Mouse (Mus musculus): ENCODE measurements at regions not wholly inside any gene's neighbourhood (a gene's known extent, or its start where the extent isn't known, plus 50 kb on each side); places are given as distances from the start of the nearest gene placed in this dataset.

DNA sequence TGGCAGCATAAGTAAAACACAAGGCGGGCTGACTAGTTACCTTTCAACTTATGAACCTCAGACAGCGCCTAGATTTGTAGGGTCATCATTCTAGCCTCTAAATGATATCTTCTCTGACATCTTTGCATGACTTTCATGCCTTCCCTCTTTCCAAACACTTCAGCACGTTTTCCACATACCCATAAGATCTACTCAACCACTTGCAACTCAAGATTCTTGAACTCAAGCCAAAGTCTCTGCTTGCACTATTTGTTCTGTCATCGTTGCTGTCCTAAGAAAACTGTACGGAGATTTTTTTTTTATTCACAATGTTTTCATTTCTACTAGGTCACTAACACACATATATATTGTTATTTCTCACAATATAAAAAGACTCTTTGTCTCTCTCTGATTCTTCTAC, 150.8 kb upstream of the Lsm8 start:
- H3K9ac ChIP-seq (ENCODE audit: low read depth, low read length), result no peak overlapping the region
- no peaks in the 10 kb centered on the region for H3K27me3 ChIP-seq (replicated peaks; ENCODE audit: control insufficient read depth, insufficient read depth, low read length)
- 74% methylated on average over 5 of the region's 5 CpGs for WGBS
- H3K4me3 ChIP-seq (ENCODE audit: low read length), result no peak overlapping the region
- ATAC-seq, result no peak
- no peaks in the 10 kb centered on the region; the same call in 1 of the 2 replicates for H3K4me1 ChIP-seq (ENCODE audit: control insufficient read depth, insufficient read depth, low read depth, low read length)
- H3K9me3 ChIP-seq (ENCODE audit: control insufficient read depth, low read length), result no peaks in the 10 kb centered on the region
- H3K27ac ChIP-seq (ENCODE audit: low read depth, low read length), result no peak overlapping the region
- no peaks in the 10 kb centered on the region for H3K36me3 ChIP-seq (ENCODE audit: control insufficient read depth, insufficient read depth, low read length)
- no peak overlapping the region for H3K4me2 ChIP-seq (ENCODE audit: low read length)

DNA sequence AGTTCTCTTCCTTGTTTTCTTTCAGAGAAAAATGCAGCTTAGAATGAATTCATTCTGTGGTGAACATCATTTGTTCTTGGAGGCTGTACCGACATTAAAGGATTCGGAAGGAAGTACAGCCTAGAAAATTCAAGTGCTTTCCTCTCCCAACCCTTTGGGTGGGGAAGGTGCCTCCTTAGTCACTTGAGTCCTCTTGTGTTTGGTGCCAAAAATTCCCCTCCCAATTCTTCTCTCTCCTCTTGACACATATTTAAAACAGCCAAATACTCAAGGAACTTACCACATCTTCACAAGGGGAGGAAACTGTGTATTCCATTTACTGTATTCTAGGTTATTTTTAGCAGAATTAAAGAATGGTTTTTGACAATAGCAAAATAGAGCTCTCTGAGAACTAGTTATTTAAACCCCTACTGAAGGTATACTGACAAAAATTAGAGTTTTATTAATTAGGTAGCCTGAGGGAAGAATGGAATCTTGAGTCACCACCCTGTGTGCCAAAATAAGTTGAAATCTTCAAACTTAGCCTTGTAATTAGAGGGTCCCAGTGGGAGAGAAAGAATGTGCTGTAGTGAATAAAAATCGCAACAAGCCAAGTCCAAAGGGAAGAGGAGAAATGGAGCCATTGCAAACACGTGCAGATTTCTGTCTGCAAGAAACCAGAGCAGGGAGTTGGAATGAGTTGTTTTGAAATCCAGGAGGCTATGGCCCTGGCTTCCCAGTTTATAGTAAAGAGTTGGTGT, 149.2 kb upstream of the Lsm8 start:
- no peaks in the 10 kb centered on the region; the same call in 1 of the 2 replicates for H3K4me1 ChIP-seq (ENCODE audit: control insufficient read depth, insufficient read depth, low read depth, low read length)
- H3K9ac ChIP-seq (ENCODE audit: low read depth, low read length), result no peak overlapping the region
- no peak for ATAC-seq
- H3K27ac ChIP-seq (ENCODE audit: low read depth, low read length), result no peak overlapping the region
- no peak overlapping the region for H3K4me2 ChIP-seq (ENCODE audit: low read length)
- no peaks in the 10 kb centered on the region for H3K27me3 ChIP-seq (replicated peaks; ENCODE audit: control insufficient read depth, insufficient read depth, low read length)
- no peak overlapping the region for H3K4me3 ChIP-seq (ENCODE audit: low read length)
- WGBS, result 39% methylated on average over 4 of the region's 4 CpGs
- H3K9me3 ChIP-seq (ENCODE audit: control insufficient read depth, low read length), result no peaks in the 10 kb centered on the region
- no peaks in the 10 kb centered on the region for H3K36me3 ChIP-seq (ENCODE audit: control insufficient read depth, insufficient read depth, low read length)

DNA sequence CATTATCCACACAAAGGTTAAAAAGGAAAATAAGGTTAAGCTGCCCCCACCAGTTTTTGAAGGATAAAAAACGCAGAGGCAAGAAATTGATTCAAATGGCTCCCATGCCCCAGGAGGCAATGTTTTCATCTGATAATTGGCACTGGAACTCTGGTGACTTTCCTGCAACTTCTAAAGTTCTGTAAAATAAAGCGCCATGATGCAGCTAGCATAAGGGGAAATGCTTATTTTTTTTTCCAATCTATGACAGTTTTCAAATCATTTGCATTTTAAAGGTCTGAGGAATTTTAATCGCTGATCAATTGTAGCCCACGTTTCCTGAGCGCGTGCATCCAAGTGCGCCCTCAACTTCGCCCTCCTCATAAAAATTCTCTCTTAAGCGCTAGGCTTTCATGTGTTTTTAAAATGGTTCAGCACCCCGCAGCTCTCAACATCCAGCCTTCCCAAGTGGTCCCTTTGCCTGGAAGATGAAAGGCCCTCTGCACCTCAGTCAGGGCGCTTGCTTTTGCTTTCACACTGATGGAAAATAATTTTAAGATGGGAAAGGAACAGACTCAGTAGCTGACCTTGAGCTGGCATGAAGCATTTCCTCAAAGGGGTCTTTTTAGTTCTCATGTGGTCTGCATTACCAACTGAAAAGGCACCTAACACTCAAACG, 148.5 kb upstream of the Lsm8 start:
- H3K9ac ChIP-seq (ENCODE audit: low read depth, low read length), result no peak overlapping the region
- WGBS, result 15% methylated on average over 12 of the region's 12 CpGs
- H3K36me3 ChIP-seq (ENCODE audit: control insufficient read depth, insufficient read depth, low read length), result no peaks in the 10 kb centered on the region
- H3K4me3 ChIP-seq (ENCODE audit: low read length), result no peak overlapping the region
- H3K4me2 ChIP-seq (ENCODE audit: low read length), result 0 out of 2 replicates have a peak overlapping the region, but pooled peaks have one; percentile 5
- H3K27me3 ChIP-seq (replicated peaks; ENCODE audit: control insufficient read depth, insufficient read depth, low read length), result no peaks in the 10 kb centered on the region
- no peaks in the 10 kb centered on the region for H3K9me3 ChIP-seq (ENCODE audit: control insufficient read depth, low read length)
- no peak overlapping the region for H3K27ac ChIP-seq (ENCODE audit: low read depth, low read length)
- ATAC-seq, result no peak
- H3K4me1 ChIP-seq (ENCODE audit: control insufficient read depth, insufficient read depth, low read depth, low read length), result no peaks in the 10 kb centered on the region; the same call in 1 of the 2 replicates

DNA sequence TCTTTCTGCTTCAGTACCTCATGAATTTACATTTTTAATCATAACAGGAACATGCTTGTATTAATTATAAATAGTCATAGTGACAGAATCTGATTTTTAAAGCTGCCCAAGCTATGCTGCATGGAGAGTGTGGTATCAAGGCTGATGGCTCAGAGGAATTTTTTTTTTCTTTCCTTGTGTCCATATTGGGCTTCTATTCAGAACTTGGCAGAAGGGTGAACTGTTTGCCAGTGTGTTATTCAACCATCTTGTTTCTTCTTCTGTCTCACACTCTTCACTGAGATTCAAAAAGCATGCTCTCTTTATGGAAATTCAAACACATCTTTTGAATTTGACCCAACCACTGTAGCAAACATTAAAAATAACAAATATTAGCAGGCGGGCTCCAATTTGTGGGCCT, 137.6 kb upstream of the Lsm8 start:
- Histone ChIP-seq H3K9ac (ENCODE audit: low read depth, low read length) (no peak overlapping the region), H3K4me1 (ENCODE audit: control insufficient read depth, insufficient read depth, low read depth, low read length) (no peaks in the 10 kb centered on the region), H3K27me3 (replicated peaks; ENCODE audit: control insufficient read depth, insufficient read depth, low read length) (no peaks in the 10 kb centered on the region), H3K27ac (ENCODE audit: low read depth, low read length) (no peak overlapping the region), H3K4me2 (ENCODE audit: low read length) (no peak overlapping the region), H3K4me3 (ENCODE audit: low read length) (no peak overlapping the region), H3K9me3 (ENCODE audit: control insufficient read depth, low read length) (no peaks in the 10 kb centered on the region), H3K36me3 (ENCODE audit: control insufficient read depth, insufficient read depth, low read length) (no peaks in the 10 kb centered on the region)
- WGBS, result 86% methylated on average over 1 of the region's 1 CpGs
- no peak for ATAC-seq

DNA sequence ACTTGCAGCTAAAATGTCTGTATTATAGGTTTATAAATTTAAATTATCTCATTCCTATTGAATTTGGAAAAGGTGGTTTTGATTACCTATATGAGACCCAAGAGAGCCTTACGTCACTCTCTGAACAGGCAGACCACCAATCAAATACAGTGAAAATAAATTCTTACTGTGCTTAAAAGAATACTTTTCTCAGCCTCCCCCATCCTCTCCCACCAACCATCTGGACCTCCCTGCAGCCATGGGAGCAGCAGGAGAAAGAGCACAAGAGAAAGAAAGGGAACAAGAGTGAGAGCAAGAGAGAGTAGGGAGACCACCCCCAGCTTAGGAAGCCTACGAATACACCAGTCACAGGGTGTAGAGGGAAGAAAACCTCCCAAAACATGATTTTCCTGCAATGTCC, 99.5 kb upstream of the Lsm8 start:
- H3K9ac ChIP-seq (ENCODE audit: low read depth, low read length), result no peak overlapping the region
- H3K27ac ChIP-seq (ENCODE audit: low read depth, low read length), result no peak overlapping the region
- H3K4me1 ChIP-seq (ENCODE audit: control insufficient read depth, insufficient read depth, low read depth, low read length), result no peaks in the 10 kb centered on the region
- H3K4me3 ChIP-seq (ENCODE audit: low read length), result no peak overlapping the region
- H3K36me3 ChIP-seq (ENCODE audit: control insufficient read depth, insufficient read depth, low read length), result no peaks in the 10 kb centered on the region
- 71% methylated on average over 2 of the region's 2 CpGs for WGBS
- no peak overlapping the region for H3K4me2 ChIP-seq (ENCODE audit: low read length)
- H3K27me3 ChIP-seq (replicated peaks; ENCODE audit: control insufficient read depth, insufficient read depth, low read length), result no peaks in the 10 kb centered on the region
- ATAC-seq, result no peak
- H3K9me3 ChIP-seq (ENCODE audit: control insufficient read depth, low read length), result peaks cover 3% of the 10 kb centered on the region; the same call in 1 of the 2 replicates

DNA sequence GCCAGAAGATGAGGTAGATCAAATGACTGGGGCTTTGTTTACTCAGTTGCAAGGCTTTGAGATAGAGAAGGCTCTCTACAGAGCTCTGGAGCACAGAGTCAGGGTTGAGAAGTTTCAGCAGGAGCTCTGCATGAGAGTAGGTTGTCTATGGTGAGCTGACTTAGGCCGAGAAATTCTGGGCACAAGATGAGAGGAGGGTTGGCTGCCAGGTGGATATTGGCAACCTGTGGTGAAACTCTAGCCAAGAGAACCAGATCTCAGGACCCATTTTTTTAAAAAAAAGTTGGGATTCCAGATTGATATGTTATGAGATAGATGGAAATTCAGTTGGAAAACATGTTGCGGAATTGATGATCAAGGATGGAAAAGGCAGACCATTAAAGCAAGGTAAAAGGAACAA, 83.8 kb upstream of the Lsm8 start:
- no peak for ATAC-seq
- H3K4me1 ChIP-seq (ENCODE audit: control insufficient read depth, insufficient read depth, low read depth, low read length), result no peaks in the 10 kb centered on the region
- no peak overlapping the region for H3K4me2 ChIP-seq (ENCODE audit: low read length)
- H3K27ac ChIP-seq (ENCODE audit: low read depth, low read length), result no peak overlapping the region
- no peaks in the 10 kb centered on the region for H3K36me3 ChIP-seq (ENCODE audit: control insufficient read depth, insufficient read depth, low read length)
- no peak overlapping the region for H3K4me3 ChIP-seq (ENCODE audit: low read length)
- H3K9me3 ChIP-seq (ENCODE audit: control insufficient read depth, low read length), result no peaks in the 10 kb centered on the region
- WGBS, result 85% methylated on average over 2 of the region's 2 CpGs
- H3K27me3 ChIP-seq (replicated peaks; ENCODE audit: control insufficient read depth, insufficient read depth, low read length), result no peaks in the 10 kb centered on the region
- H3K9ac ChIP-seq (ENCODE audit: low read depth, low read length), result no peak overlapping the region

DNA sequence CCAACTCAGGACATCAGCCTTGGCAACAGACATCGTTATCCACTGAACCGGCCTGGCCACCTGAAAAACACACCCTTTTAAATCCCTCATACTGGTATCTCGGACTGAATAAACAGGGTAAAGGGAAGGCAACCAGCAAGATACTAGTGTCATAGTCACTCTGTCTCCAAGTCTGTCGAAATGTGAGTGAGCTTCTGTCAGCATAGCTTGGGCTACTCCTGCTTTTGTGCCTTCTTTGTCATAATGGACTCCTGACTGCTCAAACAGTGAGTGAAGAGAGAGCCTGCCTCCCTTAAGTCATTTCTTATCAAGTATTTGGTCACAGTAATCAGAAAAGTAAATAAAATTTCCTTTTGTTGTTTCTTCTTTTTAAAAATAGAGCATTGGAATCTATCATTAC, 53.0 kb upstream of the Lsm8 start:
- Histone ChIP-seq H3K9ac (ENCODE audit: low read depth, low read length) (no peak overlapping the region), H3K27me3 (replicated peaks; ENCODE audit: control insufficient read depth, insufficient read depth, low read length) (no peaks in the 10 kb centered on the region), H3K4me2 (ENCODE audit: low read length) (no peak overlapping the region), H3K4me1 (ENCODE audit: control insufficient read depth, insufficient read depth, low read depth, low read length) (no peaks in the 10 kb centered on the region), H3K9me3 (ENCODE audit: control insufficient read depth, low read length) (no peaks in the 10 kb centered on the region), H3K27ac (ENCODE audit: low read depth, low read length) (no peak overlapping the region), H3K36me3 (ENCODE audit: control insufficient read depth, insufficient read depth, low read length) (no peaks in the 10 kb centered on the region), H3K4me3 (ENCODE audit: low read length) (no peak overlapping the region)
- no peak for ATAC-seq
- WGBS, result 44% methylated on average over 4 of the region's 4 CpGs

DNA sequence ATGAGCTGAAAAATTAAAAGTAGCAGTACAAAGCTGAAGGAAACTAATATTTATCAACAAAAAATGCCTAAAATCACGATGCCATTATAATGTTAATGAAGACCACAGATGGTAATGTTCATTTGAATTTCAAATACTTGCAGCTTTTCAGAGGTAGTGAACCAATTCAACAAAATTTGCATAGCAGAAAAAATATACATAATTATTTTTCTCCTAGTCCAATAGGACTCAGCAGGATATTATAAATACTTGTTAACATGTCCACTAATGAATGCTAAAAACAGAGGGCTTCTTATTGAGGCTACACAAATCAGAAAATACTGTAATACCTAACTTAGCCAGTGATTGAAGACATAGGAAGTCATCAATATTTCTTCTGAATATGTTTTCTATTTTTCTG, 52.5 kb upstream of the Lsm8 start:
- 10% methylated on average over 1 of the region's 1 CpGs for WGBS
- H3K4me1 ChIP-seq (ENCODE audit: control insufficient read depth, insufficient read depth, low read depth, low read length), result no peaks in the 10 kb centered on the region

DNA sequence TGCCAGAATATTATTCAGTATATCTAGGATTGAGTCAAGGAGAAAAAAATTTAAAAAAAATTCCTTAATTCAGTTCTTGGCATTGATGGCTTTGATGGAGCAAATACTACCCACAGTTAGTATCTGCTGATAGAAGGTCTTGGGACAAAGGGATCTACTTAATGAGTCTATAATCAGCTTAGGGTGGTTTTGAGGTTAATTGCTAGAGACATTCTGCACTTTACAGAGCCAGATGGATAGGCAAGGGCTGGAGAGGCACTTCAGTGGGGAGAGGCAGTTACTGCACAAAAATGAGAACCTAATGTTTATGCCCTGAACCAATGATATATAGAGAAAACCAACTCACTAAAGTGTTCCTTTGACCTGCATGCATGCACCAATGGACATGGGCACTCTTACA, 51.8 kb upstream of the Lsm8 start:
- ATAC-seq, result no peak
- no peak overlapping the region for H3K27ac ChIP-seq (ENCODE audit: low read depth, low read length)
- no peak overlapping the region for H3K9ac ChIP-seq (ENCODE audit: low read depth, low read length)
- H3K4me3 ChIP-seq (ENCODE audit: low read length), result no peak overlapping the region
- no peaks in the 10 kb centered on the region for H3K9me3 ChIP-seq (ENCODE audit: control insufficient read depth, low read length)
- H3K4me2 ChIP-seq (ENCODE audit: low read length), result no peak overlapping the region
- no peaks in the 10 kb centered on the region for H3K4me1 ChIP-seq (ENCODE audit: control insufficient read depth, insufficient read depth, low read depth, low read length)
- H3K36me3 ChIP-seq (ENCODE audit: control insufficient read depth, insufficient read depth, low read length), result no peaks in the 10 kb centered on the region
- no peaks in the 10 kb centered on the region for H3K27me3 ChIP-seq (replicated peaks; ENCODE audit: control insufficient read depth, insufficient read depth, low read length)

More for the DNA sequence above, 52.5 kb upstream of the Lsm8 start:
- Histone ChIP-seq H3K9ac (ENCODE audit: low read depth, low read length) (no peak overlapping the region), H3K4me2 (ENCODE audit: low read length) (no peak overlapping the region), H3K4me3 (ENCODE audit: low read length) (no peak overlapping the region), H3K27me3 (replicated peaks; ENCODE audit: control insufficient read depth, insufficient read depth, low read length) (no peaks in the 10 kb centered on the region), H3K9me3 (ENCODE audit: control insufficient read depth, low read length) (no peaks in the 10 kb centered on the region), H3K36me3 (ENCODE audit: control insufficient read depth, insufficient read depth, low read length) (no peaks in the 10 kb centered on the region), H3K27ac (ENCODE audit: low read depth, low read length) (no peak overlapping the region)
- no peak for ATAC-seq

All from hindbrain, embryonic 16.5 days (tissue).